Mouse (Mus musculus): ENCODE results near the gene Acr. TPM values are rescaled to one million over a fixed set of nuclear protein-coding genes. Genes with fewer than 3 reads are reported as not detected.

The Acr gene
- polyA plus RNA-seq, 1 experiment = not detected

DNA sequence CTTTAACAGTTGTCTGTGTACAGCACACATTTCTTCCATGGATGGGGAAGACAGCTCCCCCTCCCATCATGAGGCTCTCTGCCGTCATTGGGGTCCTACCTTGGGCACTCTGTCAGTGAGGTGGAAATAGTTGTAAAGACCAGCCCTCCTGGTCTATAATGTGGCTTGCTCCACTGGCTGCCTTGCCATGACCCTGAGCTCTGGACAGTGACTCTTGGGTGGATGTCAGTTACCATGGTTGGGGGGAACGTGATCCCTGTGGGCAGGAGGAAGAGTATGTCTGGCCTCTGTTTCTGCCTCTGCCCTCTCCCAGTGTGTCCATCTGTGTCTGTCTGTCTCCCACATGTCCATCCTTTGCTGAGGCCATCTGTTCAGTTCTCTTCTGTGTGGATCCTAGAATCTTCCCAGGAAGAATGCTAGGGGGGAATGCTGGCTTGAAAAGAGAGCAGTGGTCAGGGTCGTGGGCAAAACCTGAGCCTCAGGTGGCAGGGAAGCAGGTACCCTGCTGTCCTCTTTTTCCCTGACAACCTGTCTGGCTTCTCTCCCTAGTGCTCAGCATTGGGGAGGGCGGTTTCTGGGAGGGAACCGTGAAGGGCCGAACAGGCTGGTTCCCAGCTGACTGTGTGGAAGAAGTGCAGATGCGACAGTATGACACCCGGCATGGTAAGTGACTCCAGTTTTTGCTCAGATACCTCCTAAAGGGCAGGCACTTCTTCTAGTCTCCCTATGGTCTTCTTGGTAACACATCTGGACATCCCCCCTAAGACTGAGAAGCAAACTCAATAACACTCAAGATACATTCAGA is 43.3 kb upstream of the Acr start:
- Histone ChIP-seq H3K27me3 (ENCODE audit: control insufficient read depth, insufficient read depth, insufficient read length) (peaks cover 41% of the 10 kb centered on the region), H3K36me3 (ENCODE audit: control insufficient read depth, insufficient read depth) (no peaks in the 10 kb centered on the region), H3ac (ENCODE audit: control insufficient read depth, insufficient read length, low read depth) (no peak overlapping the region), H3K4me3 (ENCODE audit: insufficient read depth, poor library complexity, severe bottlenecking) (no peak overlapping the region), H3K79me3 (ENCODE audit: low read depth) (no peaks in the 10 kb centered on the region), H3K79me2 (ENCODE audit: control insufficient read depth, insufficient read depth) (no peaks in the 10 kb centered on the region)
- TF ChIP-seq CEBPB (IDR thresholded peaks at IDR 0.05; ENCODE audit: low read depth) = no peak
- no peak for TF ChIP-seq MYOG (IDR thresholded peaks at IDR 0.05; ENCODE audit: control insufficient read depth, extremely low read depth, insufficient read length)
- TF ChIP-seq MYOD1 (IDR thresholded peaks at IDR 0.05; ENCODE audit: control insufficient read depth, insufficient read length, low read depth) = no peak
- no peak for TF ChIP-seq MAX (IDR thresholded peaks at IDR 0.05)

DNA sequence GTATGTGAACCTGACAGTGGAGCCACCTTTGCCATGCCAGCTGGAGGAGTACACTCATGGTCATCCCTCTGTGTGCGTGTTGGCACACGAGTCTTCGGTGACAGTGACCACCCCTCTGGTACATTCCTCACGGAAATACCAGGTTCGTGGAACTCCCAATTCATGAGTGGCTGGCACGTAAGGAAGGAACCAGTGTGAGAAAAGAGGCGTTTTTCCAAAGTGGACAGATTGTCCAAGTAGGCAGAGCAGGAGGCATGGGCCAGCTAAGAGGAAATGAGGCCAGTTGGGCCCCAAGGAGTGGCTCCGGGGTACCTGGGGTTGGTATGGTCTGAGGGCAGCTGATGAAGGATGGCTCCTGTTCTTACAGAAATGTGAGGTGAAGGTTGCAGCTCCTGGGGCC is 42.7 kb upstream of the Acr start:
- no peak overlapping the region for H3ac ChIP-seq (ENCODE audit: control insufficient read depth, insufficient read length, low read depth)
- H3K79me2 ChIP-seq (ENCODE audit: control insufficient read depth, insufficient read depth) = no peaks in the 10 kb centered on the region
- no peak overlapping the region for H3K4me3 ChIP-seq (ENCODE audit: insufficient read depth, poor library complexity, severe bottlenecking)
- TF ChIP-seq MAX (IDR thresholded peaks at IDR 0.05) (no peak), USF1 (IDR thresholded peaks at IDR 0.05; ENCODE audit: low read depth) (no peak), MYOD1 (IDR thresholded peaks at IDR 0.05; ENCODE audit: control insufficient read depth, insufficient read length, low read depth) (no peak), FOSL1 (IDR thresholded peaks at IDR 0.05; ENCODE audit: insufficient read depth, low read length, poor library complexity, severe bottlenecking) (no peak), MYOG (IDR thresholded peaks at IDR 0.05; ENCODE audit: control insufficient read depth, extremely low read depth, insufficient read length) (no peak), CTCF (IDR thresholded peaks at IDR 0.05; ENCODE audit: control insufficient read depth, insufficient read depth, insufficient read length) (no peak), CEBPB (IDR thresholded peaks at IDR 0.05; ENCODE audit: low read depth) (no peak)
- no peaks in the 10 kb centered on the region for H3K79me3 ChIP-seq (ENCODE audit: low read depth)
- no peaks in the 10 kb centered on the region for H3K36me3 ChIP-seq (ENCODE audit: control insufficient read depth, insufficient read depth)
- H3K27me3 ChIP-seq (ENCODE audit: control insufficient read depth, insufficient read depth, insufficient read length) = peaks cover 41% of the 10 kb centered on the region

DNA sequence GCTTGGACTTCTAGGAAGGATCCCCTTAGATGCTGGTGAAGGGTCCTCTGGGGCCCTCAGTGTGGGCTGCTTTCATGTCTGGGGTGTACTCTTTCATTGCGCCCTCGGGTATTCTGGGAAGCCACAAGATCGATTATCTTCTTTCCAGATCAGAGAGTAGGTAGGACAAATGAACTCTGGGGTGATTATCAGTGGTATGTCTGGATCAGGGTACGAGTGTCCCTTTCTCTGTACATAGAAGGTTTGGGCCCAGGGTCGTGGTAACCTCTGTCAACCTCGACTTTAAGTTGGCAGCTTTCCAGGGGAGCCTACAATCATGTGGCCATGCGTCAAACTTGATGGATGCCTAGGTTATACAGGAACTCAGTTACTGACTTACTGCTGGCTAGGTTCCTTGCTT is 42.2 kb upstream of the Acr start:
- H3K79me2 ChIP-seq (ENCODE audit: control insufficient read depth, insufficient read depth) = no peaks in the 10 kb centered on the region
- H3K36me3 ChIP-seq (ENCODE audit: control insufficient read depth, insufficient read depth) = no peaks in the 10 kb centered on the region
- H3K79me3 ChIP-seq (ENCODE audit: low read depth) = no peaks in the 10 kb centered on the region
- H3ac ChIP-seq (ENCODE audit: control insufficient read depth, insufficient read length, low read depth) = no peak overlapping the region
- no peak for TF ChIP-seq FOSL1 (IDR thresholded peaks at IDR 0.05; ENCODE audit: insufficient read depth, low read length, poor library complexity, severe bottlenecking)
- no peak for TF ChIP-seq MAX (IDR thresholded peaks at IDR 0.05)
- no peak for TF ChIP-seq CTCF (IDR thresholded peaks at IDR 0.05; ENCODE audit: control insufficient read depth, insufficient read depth, insufficient read length)
- TF ChIP-seq MYOD1 (IDR thresholded peaks at IDR 0.05; ENCODE audit: control insufficient read depth, insufficient read length, low read depth) = no peak
- no peak for TF ChIP-seq MYOG (IDR thresholded peaks at IDR 0.05; ENCODE audit: control insufficient read depth, extremely low read depth, insufficient read length)
- no peak for TF ChIP-seq CEBPB (IDR thresholded peaks at IDR 0.05; ENCODE audit: low read depth)
- TF ChIP-seq USF1 (IDR thresholded peaks at IDR 0.05; ENCODE audit: low read depth) = no peak
- H3K27me3 ChIP-seq (ENCODE audit: control insufficient read depth, insufficient read depth, insufficient read length) = peaks cover 44% of the 10 kb centered on the region
- no peak overlapping the region for H3K4me3 ChIP-seq (ENCODE audit: insufficient read depth, poor library complexity, severe bottlenecking)

DNA sequence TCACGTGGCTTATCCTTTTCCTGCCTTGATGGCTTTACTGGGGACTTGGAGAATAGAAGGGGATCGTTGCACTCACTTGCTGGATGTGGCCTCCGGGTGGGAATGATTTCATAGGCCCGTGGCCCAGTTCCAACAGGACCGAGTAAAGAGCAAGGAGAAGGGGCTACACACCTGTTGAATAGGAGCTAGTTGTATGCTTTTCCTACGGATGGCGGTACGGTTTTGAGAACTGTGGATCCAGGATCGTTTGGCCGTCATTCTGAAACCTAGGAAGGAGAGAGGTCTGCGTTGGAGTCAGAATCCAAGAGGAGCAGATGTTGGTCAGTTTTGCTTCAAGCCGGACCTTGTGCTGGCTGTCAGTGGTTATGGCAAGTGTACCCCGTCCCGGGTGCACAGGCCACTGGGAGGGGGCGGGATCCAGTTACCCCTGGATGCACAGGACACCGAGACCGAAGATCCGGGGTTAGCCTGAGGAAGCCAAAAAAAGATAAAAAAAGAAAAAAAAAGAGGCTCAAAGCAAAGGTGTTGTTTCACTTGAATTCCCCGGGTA is 41.3 kb upstream of the Acr start:
- TF ChIP-seq CTCF (IDR thresholded peaks at IDR 0.05; ENCODE audit: control insufficient read depth, insufficient read depth, insufficient read length) (no peak), USF1 (IDR thresholded peaks at IDR 0.05; ENCODE audit: low read depth) (no peak), MYOG (IDR thresholded peaks at IDR 0.05; ENCODE audit: control insufficient read depth, extremely low read depth, insufficient read length) (no peak), MAX (IDR thresholded peaks at IDR 0.05) (no peak), FOSL1 (IDR thresholded peaks at IDR 0.05; ENCODE audit: insufficient read depth, low read length, poor library complexity, severe bottlenecking) (no peak), CEBPB (IDR thresholded peaks at IDR 0.05; ENCODE audit: low read depth) (no peak), MYOD1 (IDR thresholded peaks at IDR 0.05; ENCODE audit: control insufficient read depth, insufficient read length, low read depth) (no peak)
- Histone ChIP-seq H3K36me3 (ENCODE audit: control insufficient read depth, insufficient read depth) (no peaks in the 10 kb centered on the region), H3K27me3 (ENCODE audit: control insufficient read depth, insufficient read depth, insufficient read length) (peaks cover 44% of the 10 kb centered on the region), H3K79me3 (ENCODE audit: low read depth) (no peaks in the 10 kb centered on the region), H3ac (ENCODE audit: control insufficient read depth, insufficient read length, low read depth) (no peak overlapping the region), H3K79me2 (ENCODE audit: control insufficient read depth, insufficient read depth) (no peaks in the 10 kb centered on the region), H3K4me3 (ENCODE audit: insufficient read depth, poor library complexity, severe bottlenecking) (no peak overlapping the region)

DNA sequence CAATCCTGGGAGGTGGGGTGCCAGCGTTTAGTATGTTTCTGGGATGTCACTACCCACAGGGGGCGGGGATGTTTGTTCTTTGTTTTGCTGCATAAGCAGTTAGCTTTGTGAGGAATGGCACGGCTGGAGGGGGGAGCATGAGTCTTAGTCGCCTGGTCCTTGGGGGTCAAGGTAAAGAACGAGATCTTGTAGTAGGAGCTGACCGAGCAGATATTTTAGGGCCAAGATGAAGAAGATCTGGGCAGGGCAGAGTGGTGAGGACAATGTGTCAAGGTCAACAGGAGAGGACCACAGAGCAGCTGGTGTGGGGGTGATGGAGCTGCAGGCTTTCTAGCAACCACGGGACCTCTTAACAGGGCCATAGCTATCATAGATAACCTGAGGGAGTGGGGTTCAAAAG is 40.7 kb upstream of the Acr start:
- Histone ChIP-seq H3K36me3 (ENCODE audit: control insufficient read depth, insufficient read depth) (no peaks in the 10 kb centered on the region), H3K27me3 (ENCODE audit: control insufficient read depth, insufficient read depth, insufficient read length) (peaks cover 44% of the 10 kb centered on the region), H3ac (ENCODE audit: control insufficient read depth, insufficient read length, low read depth) (no peak overlapping the region), H3K4me3 (ENCODE audit: insufficient read depth, poor library complexity, severe bottlenecking) (no peak overlapping the region), H3K79me2 (ENCODE audit: control insufficient read depth, insufficient read depth) (no peaks in the 10 kb centered on the region), H3K79me3 (ENCODE audit: low read depth) (no peaks in the 10 kb centered on the region)
- no peak for TF ChIP-seq CTCF (IDR thresholded peaks at IDR 0.05; ENCODE audit: control insufficient read depth, insufficient read depth, insufficient read length)
- TF ChIP-seq FOSL1 (IDR thresholded peaks at IDR 0.05; ENCODE audit: insufficient read depth, low read length, poor library complexity, severe bottlenecking) = no peak
- TF ChIP-seq MYOG (IDR thresholded peaks at IDR 0.05; ENCODE audit: control insufficient read depth, extremely low read depth, insufficient read length) = no peak
- no peak for TF ChIP-seq USF1 (IDR thresholded peaks at IDR 0.05; ENCODE audit: low read depth)
- TF ChIP-seq CEBPB (IDR thresholded peaks at IDR 0.05; ENCODE audit: low read depth) = no peak
- no peak for TF ChIP-seq MYOD1 (IDR thresholded peaks at IDR 0.05; ENCODE audit: control insufficient read depth, insufficient read length, low read depth)
- no peak for TF ChIP-seq MAX (IDR thresholded peaks at IDR 0.05)
